Mouse (Mus musculus): ENCODE data around the gene Gstp1.
"Not testable (repeated sequence)": the region's sequence is repeated elsewhere in the genome, so short reads cannot be mapped to it uniquely, and the experiment has no call there.

Gstp1 gene

DNA sequence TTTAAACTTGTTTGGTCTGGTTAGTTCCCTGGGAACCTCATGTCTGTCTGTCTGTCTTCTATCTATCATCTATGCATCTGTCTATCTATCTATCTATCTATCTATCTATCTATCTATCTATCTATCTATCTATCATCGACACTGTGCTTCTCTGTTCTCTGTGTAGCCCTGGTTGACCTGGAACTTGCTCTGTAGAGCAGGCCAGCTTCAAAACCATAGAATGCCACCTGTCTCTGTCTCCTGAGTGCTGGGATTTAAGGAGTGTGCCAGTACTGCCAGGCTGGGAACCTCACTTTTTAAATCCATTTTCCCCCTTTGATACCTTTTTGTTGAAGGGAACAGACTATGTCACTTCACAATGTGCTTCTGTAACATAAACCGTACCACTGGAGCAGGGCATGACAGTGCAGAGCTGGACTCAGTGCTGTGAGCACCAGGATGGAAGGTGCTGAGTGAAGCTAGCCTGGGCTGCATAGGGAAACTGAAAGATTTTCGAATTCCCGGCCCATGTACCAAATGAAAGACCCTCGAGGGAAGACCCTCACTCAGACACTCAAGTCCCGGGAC lies 23.2 kb upstream of the Gstp1 start:
- intact Hi-C loops (cut with DNase I), result no loop called here

DNA sequence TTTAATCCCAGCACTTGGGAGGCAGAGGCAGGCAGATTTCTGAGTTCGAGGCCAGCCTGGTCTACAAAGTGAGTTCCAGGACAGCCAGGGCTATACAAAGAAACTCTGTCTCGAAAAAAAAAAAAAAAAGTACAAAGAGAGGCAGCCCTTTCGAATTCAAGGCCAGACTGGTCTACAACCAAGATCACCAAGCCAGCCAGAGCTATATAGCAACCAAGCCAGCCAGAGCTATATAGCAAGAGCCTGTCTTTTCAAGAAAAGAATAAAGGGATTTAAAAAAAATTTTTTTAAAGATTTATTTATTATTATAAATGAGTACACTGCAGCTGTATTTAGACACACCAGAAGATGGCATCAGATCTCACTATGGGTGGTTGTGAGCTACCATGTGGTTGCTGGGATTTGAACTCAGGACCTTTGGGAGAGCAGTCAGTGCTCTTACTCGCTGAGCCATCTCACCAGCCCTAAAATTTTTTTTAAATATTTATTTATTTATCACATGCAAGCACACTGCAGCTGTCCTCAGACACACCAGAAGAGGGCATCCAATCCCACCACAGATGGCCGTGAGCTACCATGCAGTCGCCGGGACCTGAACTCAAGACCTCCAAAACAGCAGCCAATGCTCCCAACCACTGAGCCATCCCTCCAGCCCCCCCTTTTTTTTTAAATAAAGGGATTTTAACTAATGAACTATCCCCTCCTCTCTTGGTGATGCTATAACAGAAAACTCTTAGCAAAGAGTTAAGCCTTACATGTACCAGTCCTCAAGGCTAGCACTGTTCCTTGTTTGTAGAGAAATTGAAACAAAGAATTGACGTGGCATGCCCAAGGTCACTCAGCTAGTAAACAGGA lies 22.5 kb upstream of the Gstp1 start:
- intact Hi-C loops (cut with DNase I), result not testable (repeated sequence)

DNA sequence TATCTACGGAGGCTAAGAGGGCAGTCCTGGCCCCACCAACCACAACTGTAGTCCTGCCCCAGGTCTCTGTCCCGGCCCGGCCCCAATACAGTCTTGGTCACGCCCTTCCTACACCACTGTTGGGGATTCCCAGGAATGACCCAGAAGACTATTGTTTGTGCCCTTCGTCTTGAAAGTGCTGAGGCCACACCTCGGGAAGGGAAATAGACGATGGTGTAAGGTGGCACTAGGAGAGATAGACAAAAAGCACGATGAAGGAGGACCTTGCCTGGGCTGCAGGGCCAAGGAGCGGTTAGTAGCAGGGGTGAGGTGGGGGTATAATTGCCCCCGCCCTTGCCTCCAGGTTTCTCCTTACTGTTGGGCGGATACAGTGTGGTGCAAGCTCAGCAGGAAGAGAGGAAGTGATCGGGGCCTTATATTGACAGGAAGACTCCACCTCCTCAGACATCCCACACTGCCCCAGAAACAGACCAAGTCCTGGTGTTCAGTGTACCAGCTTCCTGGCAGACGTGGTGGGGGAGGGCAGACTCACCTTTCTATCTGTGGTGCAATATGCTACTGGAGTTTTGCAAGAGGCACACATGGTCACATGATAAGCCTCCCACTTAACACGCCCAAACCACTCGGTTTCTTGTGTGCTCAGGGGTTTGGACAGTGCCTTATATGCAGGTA lies 21.4 kb upstream of the Gstp1 start, which contains the start of gene Gstp3:
Gstp3 (minus strand) TSS at position 501 of the 672 bp plus-strand sequence.
- intact Hi-C loops (cut with DNase I), result no loop called here

DNA sequence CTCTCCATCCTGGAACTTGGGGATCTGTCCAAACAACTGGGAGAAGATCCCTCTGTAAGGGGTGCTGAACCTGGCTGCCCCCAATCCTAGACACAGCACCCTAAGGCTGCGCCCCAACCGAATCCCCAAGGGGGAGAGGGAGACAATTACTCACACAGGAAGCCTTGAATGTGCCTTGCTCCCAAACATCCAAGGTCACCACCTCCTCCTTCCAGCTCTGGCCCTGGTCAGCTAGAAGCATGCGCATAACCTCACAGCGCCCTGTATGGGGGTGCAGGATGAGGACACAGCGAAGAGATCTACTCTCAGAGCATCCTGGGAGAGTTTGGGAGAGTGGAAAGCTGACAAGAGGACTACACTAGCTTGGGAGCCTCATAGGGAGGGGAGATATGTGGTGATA lies 20.8 kb upstream of the Gstp1 start:
- intact Hi-C loops (cut with DNase I), result no loop called here

DNA sequence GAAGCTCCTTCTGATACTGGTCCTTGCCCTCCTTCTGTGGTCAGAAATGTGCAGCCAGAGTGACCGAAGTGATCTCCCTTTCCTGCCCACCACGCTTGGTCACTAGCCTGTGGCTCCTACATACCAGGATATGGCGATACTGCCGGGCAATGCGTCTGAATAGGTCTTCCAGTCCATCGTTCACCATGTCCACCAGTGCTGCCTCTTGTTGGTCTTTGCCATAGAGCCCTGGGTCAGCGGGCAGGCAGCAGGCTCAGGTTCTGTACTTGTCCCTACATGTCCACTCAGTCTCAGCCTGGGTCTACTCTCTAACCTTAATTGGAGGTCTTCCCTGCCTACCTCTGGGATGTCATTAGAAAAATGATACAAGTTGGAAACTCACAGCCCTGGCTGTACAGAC lies 20.2 kb upstream of the Gstp1 start:
- intact Hi-C loops (cut with DNase I), result no loop called here

DNA sequence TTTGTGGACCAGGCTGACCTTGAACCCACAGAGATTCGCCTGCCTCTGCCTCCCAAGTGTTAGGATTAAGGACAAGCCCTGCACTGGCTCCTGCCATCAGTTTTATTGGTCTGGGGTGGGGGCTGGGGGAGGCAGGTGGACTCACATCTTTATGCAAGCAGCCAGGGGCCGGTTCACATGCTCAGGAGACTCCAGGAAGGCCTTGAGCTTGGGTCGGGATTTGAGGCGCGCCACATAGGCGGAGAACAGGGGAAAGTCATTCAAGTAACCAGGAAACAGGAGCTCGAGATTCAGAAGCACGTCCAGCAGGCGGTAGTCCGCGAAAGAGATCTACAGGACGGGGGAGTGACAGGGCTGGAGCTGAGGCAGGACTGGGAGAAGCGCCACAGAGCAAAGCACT lies 19.6 kb upstream of the Gstp1 start:
- intact Hi-C loops (cut with DNase I), result no loop called here

DNA sequence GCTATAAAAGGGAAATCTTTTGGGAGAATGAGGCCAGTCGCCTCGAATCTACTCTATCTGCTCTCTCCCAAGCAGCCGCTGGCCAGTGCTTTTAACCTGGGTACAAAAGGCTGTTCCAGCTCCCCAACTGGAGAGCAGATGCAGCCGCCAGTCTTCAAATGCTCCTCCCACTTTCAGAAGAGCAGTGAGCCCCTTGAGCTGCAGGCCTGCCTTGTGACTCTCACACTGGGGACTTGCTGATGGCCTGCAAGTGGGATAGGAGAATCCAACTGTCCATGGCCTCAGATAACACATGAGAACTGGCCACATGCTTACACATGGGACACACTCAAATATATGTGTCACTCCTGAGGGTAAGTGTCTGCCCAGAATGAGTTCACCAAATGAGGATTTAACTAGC lies 18.9 kb upstream of the Gstp1 start:
- intact Hi-C loops (cut with DNase I), result no loop called here

DNA sequence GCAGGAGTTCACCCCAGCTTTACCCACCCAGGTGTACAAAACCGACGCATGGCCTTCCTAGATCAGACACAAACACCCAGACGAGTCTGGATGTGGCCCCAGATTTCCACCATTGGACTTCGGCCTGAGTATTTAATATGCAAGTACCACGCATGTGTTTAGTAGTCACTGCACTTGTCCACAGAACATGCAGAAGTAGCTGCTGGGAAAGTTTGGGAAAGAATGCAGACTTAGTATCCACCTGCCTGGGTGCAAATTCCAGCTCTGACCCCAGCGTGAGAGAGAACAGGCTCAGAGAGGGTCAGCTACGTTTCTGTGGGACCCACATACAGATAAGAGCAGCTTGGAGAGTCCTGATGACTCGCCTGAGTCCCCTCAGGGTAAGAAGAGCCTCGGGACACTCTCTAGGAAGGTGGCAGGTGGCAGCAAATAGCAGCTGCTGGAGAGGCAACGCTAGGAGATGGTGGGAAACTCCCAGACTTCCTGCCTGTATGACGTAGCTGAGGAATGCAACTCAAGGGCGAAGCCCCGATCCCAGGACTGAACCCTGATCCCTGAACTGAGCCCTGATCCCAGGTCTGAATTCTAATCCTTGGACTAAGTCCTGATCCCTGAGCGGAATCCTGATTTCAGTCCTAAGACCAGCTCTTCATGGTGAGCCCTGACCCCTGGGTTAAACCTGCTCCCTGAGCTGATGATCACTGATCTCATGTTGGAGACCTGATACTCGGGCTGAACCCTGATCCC lies 18.3 kb upstream of the Gstp1 start:
- intact Hi-C loops (cut with DNase I), result no loop called here

DNA sequence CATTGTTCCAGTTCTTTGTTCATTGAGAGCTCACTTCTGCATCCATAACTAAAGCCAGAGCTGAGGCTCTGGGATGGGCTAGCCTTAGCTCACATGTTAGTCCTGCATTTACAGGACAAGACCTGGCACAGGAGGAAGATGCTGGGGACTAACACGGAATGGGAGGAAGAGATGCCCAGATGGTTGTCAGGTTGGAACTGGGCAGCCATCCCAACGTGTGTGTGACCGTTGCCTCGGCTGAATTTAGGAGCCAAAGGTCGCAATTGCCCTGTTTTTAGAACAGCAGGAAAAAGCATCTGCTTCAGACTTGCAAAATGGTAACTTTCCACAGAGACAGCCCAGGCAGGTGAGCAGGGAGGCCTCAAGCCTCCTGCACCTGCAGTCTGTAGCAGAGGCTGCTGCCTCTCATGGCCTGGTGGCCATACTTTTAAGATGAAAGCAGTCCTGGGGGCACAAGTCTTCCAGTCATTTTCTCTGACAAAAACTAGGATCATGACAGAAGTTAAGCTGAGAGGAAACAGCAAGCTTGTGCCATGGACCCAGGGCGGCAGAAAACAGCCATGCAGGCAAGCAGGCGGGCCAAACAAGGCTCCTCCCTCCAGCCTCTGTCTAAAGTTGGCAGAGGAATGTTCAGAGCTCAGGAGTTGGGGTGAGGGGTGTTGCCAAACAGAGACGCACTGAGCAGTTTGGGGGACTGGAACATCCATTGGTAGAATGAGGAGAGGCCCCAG lies 17.6 kb upstream of the Gstp1 start:
- intact Hi-C loops (cut with DNase I), result no loop called here

DNA sequence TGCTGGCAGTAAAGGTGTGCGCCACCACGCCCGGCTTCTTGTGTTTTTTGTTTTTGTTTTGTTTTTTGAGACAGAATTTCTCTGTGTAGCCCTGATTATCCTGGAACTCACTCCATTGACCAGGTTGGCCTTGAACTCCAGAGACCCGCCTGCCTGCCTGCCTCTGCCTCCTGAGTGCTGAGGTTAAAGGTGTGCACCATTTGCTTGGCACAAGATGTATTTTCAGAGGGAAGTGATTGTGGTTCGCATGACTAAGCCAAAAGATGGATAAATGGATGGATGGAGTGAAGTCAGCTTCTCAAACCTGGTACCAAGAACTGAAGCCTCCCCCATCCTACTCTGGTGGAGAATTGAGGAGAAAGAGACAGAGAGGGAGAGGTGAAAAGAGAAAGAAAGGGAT lies 16.8 kb upstream of the Gstp1 start:
- intact Hi-C loops (cut with DNase I), result loop anchor here (5.0 kb wide), 1 partner anchor 33 kb away; no protein-coding TSS in a partner anchor

DNA sequence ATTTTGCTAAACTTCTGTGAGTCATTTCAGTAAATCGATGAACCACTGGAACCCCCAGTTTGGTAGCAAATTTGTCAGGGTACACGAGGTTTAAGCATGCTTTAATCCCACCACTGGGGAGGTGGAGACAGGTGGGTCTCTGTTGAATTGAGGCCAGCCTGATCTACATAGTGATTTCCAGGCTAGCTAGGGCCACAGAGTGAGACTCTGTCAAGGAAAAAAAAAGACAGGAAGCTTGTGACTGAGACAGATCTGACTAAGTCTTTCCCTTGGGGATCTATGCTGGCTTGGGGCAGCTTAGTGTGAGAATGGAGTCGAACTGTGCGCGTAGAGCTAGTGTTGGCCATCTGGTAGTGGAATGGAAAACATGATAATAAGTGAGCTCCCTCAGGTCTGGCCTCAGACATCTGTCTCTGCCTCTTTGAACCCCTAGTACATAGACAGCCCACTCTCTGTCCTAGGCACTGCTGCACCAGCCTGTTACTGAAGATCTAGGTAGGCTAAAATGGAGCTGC lies 14.8 kb upstream of the Gstp1 start:
- intact Hi-C loops (cut with DNase I), result loop anchor here (5.0 kb wide), 1 partner anchor 35 kb away; no protein-coding TSS in a partner anchor

DNA sequence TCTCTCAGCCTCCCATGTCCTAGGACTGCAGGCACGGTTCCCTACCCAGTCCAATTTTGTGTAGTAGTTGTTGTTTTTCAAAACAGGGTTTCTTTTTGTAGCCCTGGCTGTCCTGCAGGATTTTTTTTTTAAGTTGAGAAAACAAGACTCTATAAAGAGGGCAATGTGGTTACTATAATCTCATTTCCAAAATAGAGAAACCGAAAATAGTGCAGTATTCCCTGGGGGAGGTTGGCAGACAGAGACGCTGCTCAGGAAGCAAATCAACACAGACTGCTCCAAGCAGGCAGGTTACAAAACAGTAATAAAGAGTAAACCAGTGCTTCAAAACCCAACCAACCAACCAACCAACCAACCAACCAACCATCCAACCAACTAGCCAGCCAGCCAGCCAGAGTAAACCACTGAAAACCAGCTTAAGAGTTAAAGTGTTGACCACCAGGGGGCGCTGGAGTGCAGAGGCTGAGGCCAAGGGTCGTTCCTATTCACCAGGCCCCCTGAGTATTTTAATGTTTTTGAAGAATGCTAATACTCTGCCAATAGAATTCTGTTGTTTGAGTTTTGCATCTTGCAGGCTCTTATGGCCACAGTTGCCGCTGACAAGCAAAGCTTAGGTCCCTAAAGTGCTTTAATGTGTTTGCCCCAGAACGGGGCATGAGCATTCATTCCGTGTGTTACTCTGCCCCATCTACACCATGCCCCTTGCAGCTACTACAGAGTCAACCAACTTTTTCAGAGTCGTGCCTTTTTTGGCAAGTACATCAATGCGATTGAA lies 14.1 kb upstream of the Gstp1 start:
- intact Hi-C loops (cut with DNase I), result loop anchor here (5.0 kb wide), 1 partner anchor 35 kb away; no protein-coding TSS in a partner anchor

DNA sequence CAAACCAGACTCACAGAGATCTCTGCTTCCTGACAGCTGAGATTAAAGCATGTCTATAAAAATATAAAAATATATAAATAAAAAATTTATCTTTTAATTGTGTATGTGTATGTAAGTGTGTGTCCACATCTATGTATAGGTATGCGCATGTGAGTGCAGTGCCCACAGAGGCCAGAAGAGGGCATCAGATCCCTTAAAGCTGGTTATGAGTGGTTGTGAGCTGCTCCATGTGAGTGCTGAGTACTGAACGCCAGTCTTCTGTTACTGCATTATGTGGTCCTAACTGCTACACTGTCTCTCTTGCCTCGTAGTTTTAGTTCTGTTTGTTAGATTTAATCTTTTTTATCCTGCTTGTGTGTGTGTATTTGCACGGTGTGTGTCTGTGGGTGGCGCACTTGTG lies 13.2 kb upstream of the Gstp1 start:
- intact Hi-C loops (cut with DNase I), result loop anchor here (5.0 kb wide), 1 partner anchor 36 kb away; no protein-coding TSS in a partner anchor

DNA sequence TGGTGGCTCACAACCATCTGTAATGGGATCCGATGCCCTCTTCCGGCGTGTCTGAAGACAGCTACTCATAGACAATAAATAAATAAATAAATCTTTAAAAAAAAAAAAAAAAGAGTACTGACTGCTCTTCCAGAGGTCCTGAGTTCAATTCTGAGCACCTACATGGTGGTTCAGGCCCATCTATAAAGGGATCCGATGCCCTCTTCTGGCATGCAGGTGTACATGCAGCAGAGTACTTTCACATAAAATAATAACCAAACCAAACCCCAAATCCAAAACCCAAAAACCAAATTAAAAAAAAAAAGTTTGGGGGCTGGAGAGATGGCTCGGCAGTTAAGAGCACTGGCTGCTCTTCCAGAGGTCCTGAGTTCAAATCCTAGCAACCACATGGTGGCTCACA lies 11.3 kb upstream of the Gstp1 start:
- intact Hi-C loops (cut with DNase I), result not testable (repeated sequence)

DNA sequence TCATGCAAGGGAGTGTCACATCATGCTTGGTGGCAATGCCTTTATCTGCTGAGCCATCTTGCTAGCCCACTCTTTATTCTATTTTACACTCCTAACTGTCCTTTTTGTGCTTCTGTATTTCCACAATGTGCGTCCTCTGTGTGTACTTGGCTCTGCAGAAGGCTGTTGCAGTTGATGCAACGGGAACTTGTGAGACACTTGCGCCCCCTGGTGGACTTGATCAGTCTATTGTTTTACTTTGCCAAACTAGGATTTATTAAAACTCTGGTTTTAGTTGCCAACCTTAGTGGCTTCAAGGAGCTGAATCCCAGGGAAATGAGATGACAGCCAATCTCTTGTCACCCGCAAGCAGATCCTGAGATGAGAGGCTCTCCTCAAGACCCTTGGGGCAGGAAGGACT lies 10.1 kb upstream of the Gstp1 start:
- intact Hi-C loops (cut with DNase I), result loop anchor here (1.0 kb wide), 1 partner anchor 29 kb away; no protein-coding TSS in a partner anchor

DNA sequence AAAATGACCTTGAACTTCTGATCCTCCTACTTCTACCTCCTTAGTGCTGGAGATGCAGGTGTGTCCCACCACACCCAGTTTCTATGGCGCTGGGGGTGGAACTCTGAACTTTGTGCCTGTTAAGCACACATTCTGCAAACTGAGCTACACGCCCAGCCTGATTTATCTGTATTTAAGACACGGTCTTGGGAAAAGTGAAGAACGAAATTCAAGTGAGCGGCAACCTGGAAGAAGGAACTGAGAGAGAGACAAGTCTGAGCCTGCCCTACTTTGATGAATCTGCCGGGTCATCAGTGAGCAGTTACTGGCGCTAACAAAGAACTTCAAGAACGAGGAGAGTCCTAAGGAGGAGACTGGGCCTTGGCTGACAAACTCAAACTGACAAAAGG lies 9.1 kb upstream of the Gstp1 start:
- intact Hi-C loops (cut with DNase I), result loop anchor here (1.0 kb wide), 1 partner anchor 28 kb away; no protein-coding TSS in a partner anchor

DNA sequence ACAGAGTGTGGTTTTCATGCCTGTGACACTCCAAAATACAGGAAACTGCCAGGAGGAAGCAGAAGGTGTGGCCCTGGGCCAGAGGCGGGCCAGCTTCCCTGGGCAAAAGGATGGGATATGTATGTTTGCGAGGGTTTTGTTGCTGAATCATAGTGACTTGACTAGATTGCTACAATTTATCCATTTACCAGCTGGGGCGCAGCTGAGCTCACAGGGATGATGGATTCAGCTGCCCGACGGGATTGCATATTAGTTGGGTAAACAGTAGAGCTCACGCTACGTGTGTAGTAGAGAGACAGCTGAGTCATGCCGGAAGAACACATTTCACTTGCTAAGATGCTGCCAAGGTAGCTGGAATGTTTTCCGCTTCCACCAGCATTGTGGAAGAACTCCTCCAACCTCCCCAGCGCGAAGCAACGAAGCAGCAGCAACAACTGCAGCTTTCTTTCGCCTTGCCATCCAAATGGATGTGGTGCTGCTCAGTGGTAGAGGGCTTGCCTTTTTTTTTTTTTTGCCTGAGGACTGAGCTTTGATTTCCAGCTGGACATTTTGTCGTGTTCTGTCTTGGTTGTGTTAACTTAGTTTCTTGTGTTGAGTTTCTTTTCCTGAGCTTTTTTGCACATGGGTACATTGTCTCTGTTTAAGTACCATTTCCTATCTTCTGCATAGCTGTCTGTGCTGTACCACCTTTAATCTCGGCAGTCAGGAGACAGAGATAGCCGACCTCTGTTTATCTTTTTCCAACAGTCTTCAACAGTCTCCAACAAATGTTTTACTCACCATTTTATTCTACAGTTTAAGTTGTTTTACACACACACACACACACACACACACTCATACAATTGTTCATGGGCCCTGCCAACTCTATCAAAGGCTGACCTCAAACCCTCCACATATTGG lies 8.4 kb upstream of the Gstp1 start, which contains the start of gene Gstp2:
Gstp2 (minus strand) TSS at position 58 of the 900 bp plus-strand sequence.
- intact Hi-C loops (cut with DNase I), result no loop called here

DNA sequence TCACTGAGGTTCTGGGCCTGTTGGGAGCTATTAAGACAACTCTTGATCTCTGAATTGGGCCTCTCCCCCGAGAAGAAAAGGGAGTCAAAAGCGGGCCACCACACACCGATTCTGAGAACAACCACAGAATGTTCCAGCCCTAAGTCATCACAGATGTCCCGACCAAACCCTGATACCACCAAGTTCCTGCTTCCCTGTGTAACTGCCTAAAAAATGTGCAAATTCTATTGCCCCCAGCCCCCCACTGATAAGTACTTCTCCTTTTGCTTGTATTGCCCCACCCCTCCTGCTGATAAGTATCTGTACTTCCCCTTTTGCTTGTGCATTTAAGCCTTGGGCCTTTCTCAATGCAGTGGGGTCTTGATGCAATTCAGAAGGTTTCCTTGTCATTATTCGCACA lies 6.3 kb upstream of the Gstp1 start:
- intact Hi-C loops (cut with DNase I), result not testable (repeated sequence)
